Comparison of ENCODE assay signal across 8 mouse cellular contexts in genomic region chr3:117359686-117360521, GRCm38 (mm10). TPM values are rescaled to one million over a fixed set of nuclear protein-coding genes. Genes with fewer than 3 reads are reported as not detected.
DNase-seq lines count a peak whose midpoint lies in the region; ATAC-seq lines count a peak whose summit lies in the region.

No protein-coding gene starts in this region.

- DNase-seq in urinary bladder, postnatal 25 days (ENCODE audit: low spot score), result peak; percentile 4
- DNase-seq in urinary bladder, adult 18-20 months (ENCODE audit: low spot score in 2 of 2), result no peak
- DNase-seq in embryo, embryonic 9.5 days (ENCODE audit: extremely low spot score), result peak; percentile 63
- peak; percentile 67 for DNase-seq in kidney, postnatal 10 days
- DNase-seq in liver, embryonic 11.5 days (ENCODE audit: low spot score), result peak; percentile 58
- no peak for DNase-seq in spleen, postnatal 36 days (ENCODE audit: low spot score in 2 of 2)

- peak; percentile 68; the same call in 1 of the 2 replicates for ATAC-seq in heart, embryonic 14.5 days (ENCODE audit: insufficient number of reproducible peaks, insufficient read depth, low FRiP score, low read depth)
- ATAC-seq in liver, embryonic 11.5 days (replicated peaks; ENCODE audit: low FRiP score), result peak; percentile 67
- ATAC-seq in neural tube, embryonic 15.5 days (ENCODE audit: low FRiP score), result peak; percentile 91

- 0 out of 4 replicates have a peak, but pooled peaks cover 0 to 7% of the 10 kb centered on the region in 2 experiments for H3K4me1 ChIP-seq in heart, embryonic 14.5 days (ENCODE audit: control insufficient read depth in 2 of 2, insufficient read depth in 2 of 2, low read length in 2 of 2)
- H3K4me1 ChIP-seq in liver, embryonic 11.5 days (replicated peaks; ENCODE audit: control insufficient read depth, insufficient read depth, low read length), result no peaks in the 10 kb centered on the region
- peaks cover 6% of the 10 kb centered on the region for H3K4me1 ChIP-seq in neural tube, embryonic 15.5 days

- no peaks in the 10 kb centered on the region for H3K27me3 ChIP-seq in heart, embryonic 14.5 days (ENCODE audit: control insufficient read depth, insufficient read depth, low read length)
- H3K27me3 ChIP-seq in liver, embryonic 11.5 days (replicated peaks; ENCODE audit: control insufficient read depth, insufficient read depth, low read length), result peaks cover 6% of the 10 kb centered on the region
- H3K27me3 ChIP-seq in neural tube, embryonic 15.5 days (replicated peaks), result no peaks in the 10 kb centered on the region

- no peak overlapping the region; a peak in 1 of 4 replicates for H3K27ac ChIP-seq in heart, embryonic 14.5 days (replicated peaks in 1 of 2; ENCODE audit: control insufficient read depth in 1 of 2, insufficient read depth in 1 of 2, low read depth in 2 of 2, low read length in 2 of 2)
- no peak overlapping the region for H3K27ac ChIP-seq in liver, embryonic 11.5 days (ENCODE audit: low read depth, low read length)
- H3K27ac ChIP-seq in neural tube, embryonic 15.5 days (replicated peaks), result peak overlapping the region; percentile 84

- peak overlapping the region; percentile 66 for H3K9ac ChIP-seq in heart, embryonic 14.5 days (ENCODE audit: low read length)
- no peak overlapping the region for H3K9ac ChIP-seq in liver, embryonic 11.5 days (ENCODE audit: low read depth, low read length)
- peak overlapping the region; percentile 61 for H3K9ac ChIP-seq in neural tube, embryonic 15.5 days (replicated peaks)

- H3K4me3 ChIP-seq in heart, embryonic 14.5 days (ENCODE audit: control insufficient read depth in 1 of 2, insufficient read depth in 1 of 2, low read depth in 1 of 2, low read length in 2 of 2), result peak overlapping the region; percentile 52 to 59
- peak overlapping the region; percentile 44 for H3K4me3 ChIP-seq in liver, embryonic 11.5 days (ENCODE audit: low read depth, low read length)
- peak overlapping the region; percentile 62 for H3K4me3 ChIP-seq in neural tube, embryonic 15.5 days (replicated peaks)

- H3K4me2 ChIP-seq in heart, embryonic 14.5 days (ENCODE audit: low read length), result peak overlapping the region; percentile 88
- H3K4me2 ChIP-seq in liver, embryonic 11.5 days, result peak overlapping the region; percentile 61
- H3K4me2 ChIP-seq in neural tube, embryonic 15.5 days, result peak overlapping the region; percentile 72

- 1% methylated on average over 44 of the region's 46 CpGs for WGBS in heart, embryonic 14.5 days
- WGBS in liver, embryonic 11.5 days, result 3% methylated on average over 45 of the region's 46 CpGs
- WGBS in neural tube, embryonic 15.5 days, result 2% methylated on average over 46 of the region's 46 CpGs

- H3K36me3 ChIP-seq in heart, embryonic 14.5 days (ENCODE audit: control insufficient read depth, insufficient read depth, low read length), result no peaks in the 10 kb centered on the region
- no peaks in the 10 kb centered on the region for H3K36me3 ChIP-seq in liver, embryonic 11.5 days (ENCODE audit: control insufficient read depth, insufficient read depth, low read length)
- H3K36me3 ChIP-seq in neural tube, embryonic 15.5 days, result no peaks in the 10 kb centered on the region

- H3K9me3 ChIP-seq in heart, embryonic 14.5 days (ENCODE audit: control insufficient read depth, low read length), result no peaks in the 10 kb centered on the region
- H3K9me3 ChIP-seq in liver, embryonic 11.5 days (ENCODE audit: control insufficient read depth, low read length), result no peaks in the 10 kb centered on the region
- no peaks in the 10 kb centered on the region for H3K9me3 ChIP-seq in neural tube, embryonic 15.5 days (replicated peaks)

RNA-seq across cellular contexts. Expression of gene Plppr4, which starts 0.8 kb away (rescaled TPM):
- 0.51 and 0.88 TPM in 2 replicates for polyA plus RNA-seq in heart, embryonic 14.5 days (2014; fragmentation: Nextera tagmentation; extraction: Ambion mirVana)
- polyA plus RNA-seq in liver, embryonic 11.5 days (2014; fragmentation: Nextera tagmentation; extraction: Ambion mirVana), result 0.05 and 0.17 TPM in 2 replicates
- polyA plus RNA-seq in neural tube, embryonic 15.5 days (2015; fragmentation: Nextera tagmentation; extraction: Ambion mirVana), result 22.2 and 25.0 TPM in 2 replicates

Comparison
In these comparisons a context has a peak if more than half of its experiments do, and no peak if none do; other contexts are left out.
1. DNase-seq: peak in urinary bladder, postnatal 25 days (single experiment), embryo, embryonic 9.5 days (single experiment), kidney, postnatal 10 days (single experiment) and liver, embryonic 11.5 days (single experiment); none in urinary bladder, adult 18-20 months (0 of 2) and spleen, postnatal 36 days (0 of 2).
2. RNA of gene Plppr4, which starts 0.8 kb away (polyA plus RNA-seq): 22.2 to 25.0 TPM in neural tube, embryonic 15.5 days; 0.51 to 0.88 TPM in heart, embryonic 14.5 days and 0.05 to 0.17 TPM in liver, embryonic 11.5 days; every median in the first group is over 10 times any median in the second.
3. Peak in every context shown above with its lines, with median percentiles within 50 percentile points of each other: ATAC-seq, H3K4me2 ChIP-seq and H3K4me3 ChIP-seq.